Mouse (Mus musculus) kidney, adult 2 months (tissue): ENCODE measurements around the gene Mllt3.

Experiments
- CTCF ChIP-seq: fragments of 200-500 bp; conservative IDR thresholded peaks from 2 replicates; pipeline ENCODE4 v1.5.1; 2011; ENCODE audit warnings: low read depth, mild to moderate bottlenecking, control low read depth, low read length, moderate library complexity, mixed read lengths; ENCODE audit not compliant: insufficient read depth, insufficient read length
- POLR2A ChIP-seq: fragments of 200-500 bp; IDR thresholded peaks from one replicate; pipeline ENCODE4 v1.6.1; 2011; ENCODE audit warnings: low read depth, low read length, control low read depth

DNA sequence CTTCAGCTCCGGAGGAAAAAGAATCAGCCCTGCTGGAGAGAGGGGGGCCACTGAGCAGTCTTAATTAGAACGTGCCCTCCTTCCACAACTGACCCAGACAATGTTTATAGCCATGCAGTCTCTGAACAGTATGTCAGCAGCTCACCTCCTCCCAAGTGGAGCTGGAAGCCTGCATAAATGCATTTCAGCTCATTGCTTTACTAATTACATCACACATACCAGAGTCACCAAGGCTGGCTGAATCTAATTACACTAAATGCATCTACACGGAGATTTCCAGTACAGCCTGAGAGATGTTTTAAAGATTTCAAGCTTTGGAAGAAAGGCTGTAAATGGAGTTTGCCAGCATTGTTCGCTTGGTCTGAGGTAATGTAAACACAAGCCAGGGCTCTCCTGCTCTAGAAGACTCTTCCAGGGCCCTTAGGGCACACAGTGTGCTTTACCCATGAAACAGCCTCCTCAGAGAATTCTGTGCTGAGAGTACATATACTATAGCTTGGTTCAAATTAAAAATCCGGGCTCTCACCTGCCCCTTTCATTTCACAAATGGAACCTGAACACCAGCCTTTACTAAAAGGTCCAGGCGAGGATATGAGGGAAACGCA lies 293.5 kb downstream of the Mllt3 start:
- TF ChIP-seq CTCF: no peak
- no peak for TF ChIP-seq POLR2A
